Mouse (Mus musculus): ENCODE measurements around the gene Fancc.

GRCm38 (mm10) chr13:63516535-63516934 is 19.5 kb upstream of the Fancc start:
- TF ChIP-seq POLR2A (IDR thresholded peaks at IDR 0.05; ENCODE audit: control insufficient read depth, low read depth, low read length) (no peak), CTCF (IDR thresholded peaks at IDR 0.05; ENCODE audit: control insufficient read depth, insufficient read depth, insufficient replicate concordance, low read depth, low read length) (no peak)

All from testis, adult 2 months (tissue).